Mouse (Mus musculus): ENCODE measurements at regions not wholly inside any gene's neighbourhood (a gene's known extent, or its start where the extent isn't known, plus 50 kb on each side); places are given as distances from the start of the nearest gene placed in this dataset.
A peak's percentile ranks its signal among the peaks of the same experiment; 100 is the strongest.

DNA sequence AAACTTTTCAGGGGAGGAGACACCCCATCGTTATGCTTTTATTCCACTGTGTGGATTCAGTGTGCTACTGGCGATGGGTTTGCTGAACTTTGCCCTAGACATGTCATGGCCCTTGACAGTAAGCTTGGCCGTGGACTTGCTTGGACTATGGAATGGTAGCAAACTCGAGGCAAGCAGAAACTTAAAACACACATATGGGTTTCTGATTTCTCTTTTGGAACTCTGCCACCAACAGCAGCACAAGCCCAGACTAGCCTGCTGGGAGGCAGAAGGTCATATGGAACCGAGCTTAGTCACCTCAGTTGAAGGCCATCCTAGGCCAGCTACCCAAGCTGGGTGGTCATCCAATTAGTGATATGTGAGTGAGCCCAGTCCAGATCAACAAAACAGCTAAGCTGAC lies 263.8 kb downstream of the Pik3r1 start:
- DNase-seq: peak in 1 of 2 experiments; percentile 36

DNA sequence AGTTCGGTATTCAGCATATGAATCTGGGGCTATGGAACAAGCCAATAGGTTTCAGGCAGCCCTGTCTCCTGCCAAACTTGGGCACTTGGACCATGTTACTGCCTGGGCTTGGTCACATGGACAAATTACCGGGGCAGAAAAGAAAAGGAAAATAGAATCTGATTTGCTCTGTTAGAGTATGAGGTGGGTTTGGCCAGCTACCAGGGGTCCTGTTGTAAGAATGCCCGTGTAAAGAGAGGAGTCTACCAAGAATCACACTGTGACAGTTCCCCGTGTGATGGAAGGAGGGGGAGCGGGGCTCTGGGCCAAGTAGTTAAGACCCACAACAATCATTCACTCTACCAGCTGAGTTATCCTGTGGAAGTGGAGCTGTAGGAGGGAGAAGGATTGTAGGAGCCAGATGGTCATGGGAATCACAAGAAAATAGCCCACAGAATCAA lies 266.2 kb downstream of the Pik3r1 start:
- no peak for DNase-seq

DNA sequence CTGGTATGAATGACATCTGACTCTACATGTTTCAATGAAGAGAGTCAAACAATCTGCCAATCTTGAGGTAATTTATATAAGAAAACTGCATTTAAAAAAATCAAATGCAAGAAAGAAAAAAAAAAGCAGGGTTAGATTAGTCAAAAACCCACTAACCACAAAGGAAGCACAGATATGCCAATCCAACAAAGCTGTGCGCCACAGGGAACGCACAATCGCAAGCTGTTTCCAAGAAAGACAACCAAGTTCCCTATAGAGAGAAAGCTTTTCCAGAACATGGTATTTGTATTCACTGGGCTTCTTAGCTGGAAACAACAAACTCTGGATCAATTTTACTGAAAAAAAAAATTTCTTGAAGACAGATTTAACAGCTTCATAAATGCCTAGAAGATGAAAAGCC lies 267.0 kb downstream of the Pik3r1 start:
- no peak for DNase-seq

DNA sequence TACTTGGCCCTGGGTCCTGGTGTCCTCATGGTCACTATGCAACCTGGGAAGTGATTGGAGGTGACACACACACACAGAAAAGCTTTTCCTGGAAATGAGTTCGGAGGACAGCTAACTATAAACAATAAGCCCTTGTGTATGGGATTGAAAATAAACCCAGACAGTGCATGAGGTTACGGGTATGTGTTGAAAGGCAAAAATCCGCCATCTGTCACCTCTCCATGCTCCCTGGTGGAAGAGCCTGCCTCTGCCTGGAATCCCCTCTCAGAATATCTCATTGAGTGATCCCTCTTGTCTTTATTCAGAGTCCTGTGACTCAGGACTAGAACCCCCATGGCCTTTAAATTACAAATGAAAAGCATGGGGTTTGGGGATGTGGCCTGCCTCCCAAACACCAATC lies 276.2 kb downstream of the Pik3r1 start:
- DNase-seq: no peak

DNA sequence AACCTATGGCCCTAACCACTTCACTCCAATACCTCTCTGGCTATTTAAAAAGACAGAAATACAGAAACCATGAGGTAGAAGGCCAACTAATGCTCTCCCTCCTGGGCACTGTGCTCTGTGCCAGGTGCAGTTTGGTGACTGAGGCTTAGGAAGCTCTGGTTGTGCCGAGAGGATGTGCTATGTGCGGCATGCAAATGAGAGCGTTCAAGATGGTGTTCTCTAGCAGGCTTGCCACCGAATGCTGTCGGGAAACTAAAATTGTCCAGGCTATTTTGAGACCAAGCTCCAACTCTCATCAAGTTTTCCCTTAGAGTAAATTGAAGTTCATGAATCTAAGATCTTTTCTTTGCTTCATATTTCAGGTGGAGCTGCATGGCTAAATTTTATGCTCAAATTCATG lies 277.1 kb downstream of the Pik3r1 start:
- DNase-seq: no peak

DNA sequence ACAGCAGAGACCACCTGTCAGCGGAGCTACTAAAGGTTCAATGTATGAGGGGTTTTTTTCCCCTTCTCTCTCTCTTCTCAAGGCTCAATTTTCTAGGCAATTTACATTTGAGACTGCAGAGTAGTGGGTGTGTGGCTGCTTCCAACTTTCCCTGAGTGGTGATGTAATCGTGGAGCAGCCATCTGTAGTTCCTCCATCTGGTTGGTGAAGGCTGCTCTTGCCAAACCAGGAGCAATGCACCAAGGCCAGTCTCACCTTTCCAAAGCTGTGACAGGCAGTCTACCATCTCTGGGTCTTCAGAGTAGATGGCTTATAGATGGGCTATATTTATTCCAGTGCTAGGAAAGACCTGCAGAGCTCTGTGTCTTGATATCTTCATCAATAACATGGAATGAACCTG lies 280.4 kb downstream of the Pik3r1 start:
- DNase-seq: no peak

DNA sequence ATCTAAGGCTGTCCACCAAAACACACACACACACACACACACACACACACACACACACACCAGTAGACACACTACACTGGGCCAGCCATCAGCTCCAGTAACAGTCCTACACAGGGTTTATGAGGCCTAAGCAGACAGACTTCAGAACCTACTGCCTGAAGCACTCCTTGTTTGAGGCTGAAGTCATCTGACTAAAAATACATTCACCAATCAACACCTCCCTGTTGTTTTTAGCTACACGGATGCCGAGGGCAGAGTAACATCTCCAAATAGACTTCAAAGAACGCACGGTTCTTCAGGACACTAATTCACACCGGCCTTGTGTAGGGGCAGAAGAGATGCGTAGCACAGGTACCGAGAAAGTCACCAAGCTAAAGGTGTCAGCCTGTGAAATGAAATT lies 282.2 kb downstream of the Pik3r1 start:
- no peak for DNase-seq

DNA sequence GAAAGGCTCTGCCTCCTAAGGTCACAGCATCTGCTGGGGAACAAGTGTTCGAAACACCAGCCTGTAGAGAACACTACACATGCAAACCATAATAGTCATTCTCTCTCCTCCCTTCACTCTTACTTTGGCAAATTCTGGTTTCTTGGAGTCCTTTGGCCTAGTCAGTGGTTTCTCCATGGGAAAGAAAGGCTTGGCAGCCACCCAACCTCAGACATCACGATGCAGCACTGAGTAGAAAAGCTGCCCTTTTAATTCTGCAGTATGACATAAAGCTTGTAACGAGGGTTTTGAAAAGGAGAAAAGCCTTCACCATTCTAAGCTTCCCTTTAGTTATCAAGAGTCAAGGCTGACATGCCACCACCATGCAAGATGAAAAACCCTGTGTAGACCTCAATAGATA lies 284.2 kb downstream of the Pik3r1 start:
- no peak for DNase-seq

DNA sequence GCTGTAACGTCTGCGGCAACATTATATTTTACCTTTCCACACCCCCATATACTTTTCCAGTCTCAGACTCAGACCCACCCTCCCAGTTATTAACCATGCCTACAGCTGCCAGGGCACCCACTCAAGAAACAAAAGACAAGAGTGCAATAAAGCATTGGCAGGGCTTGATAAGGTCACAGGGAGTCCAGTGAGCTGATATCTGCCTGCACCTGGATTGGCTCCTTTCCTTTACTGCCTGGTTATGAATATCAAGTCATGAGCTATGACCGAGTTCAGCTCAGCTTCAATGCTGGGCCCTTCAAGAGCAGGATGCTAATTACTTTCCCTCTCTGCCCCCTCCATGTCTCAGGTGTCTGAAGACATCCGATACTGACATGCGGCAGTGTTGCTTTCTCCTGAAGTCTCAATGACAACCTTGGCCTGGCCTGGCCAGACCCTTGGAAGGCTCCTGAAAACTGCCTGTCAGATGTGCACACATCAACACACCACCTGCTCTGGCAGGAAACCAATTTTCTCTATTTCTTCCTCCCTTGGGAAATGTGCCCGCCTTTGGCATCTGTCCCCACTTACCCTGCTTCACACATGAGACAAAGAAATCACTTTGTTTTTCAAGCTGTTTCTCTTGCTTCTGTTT lies 286.3 kb downstream of the Pik3r1 start:
- no peak for DNase-seq

DNA sequence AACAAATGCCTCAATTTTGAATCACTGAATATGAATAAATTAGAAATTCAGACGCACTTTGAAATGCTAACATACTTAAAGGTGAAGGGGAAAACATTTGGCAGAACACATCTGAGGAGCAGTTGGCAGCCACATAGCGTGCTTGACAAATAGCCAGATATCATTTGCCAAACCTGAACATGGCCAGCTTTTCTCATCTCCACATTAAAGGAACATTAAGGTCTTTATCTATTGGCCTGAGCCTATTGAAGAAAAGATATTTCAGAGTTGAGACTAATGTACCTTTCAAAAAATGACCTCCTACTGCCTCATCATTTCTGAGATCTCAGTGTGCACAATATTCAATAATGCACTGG lies 288.7 kb downstream of the Pik3r1 start:
- no peak for DNase-seq

DNA sequence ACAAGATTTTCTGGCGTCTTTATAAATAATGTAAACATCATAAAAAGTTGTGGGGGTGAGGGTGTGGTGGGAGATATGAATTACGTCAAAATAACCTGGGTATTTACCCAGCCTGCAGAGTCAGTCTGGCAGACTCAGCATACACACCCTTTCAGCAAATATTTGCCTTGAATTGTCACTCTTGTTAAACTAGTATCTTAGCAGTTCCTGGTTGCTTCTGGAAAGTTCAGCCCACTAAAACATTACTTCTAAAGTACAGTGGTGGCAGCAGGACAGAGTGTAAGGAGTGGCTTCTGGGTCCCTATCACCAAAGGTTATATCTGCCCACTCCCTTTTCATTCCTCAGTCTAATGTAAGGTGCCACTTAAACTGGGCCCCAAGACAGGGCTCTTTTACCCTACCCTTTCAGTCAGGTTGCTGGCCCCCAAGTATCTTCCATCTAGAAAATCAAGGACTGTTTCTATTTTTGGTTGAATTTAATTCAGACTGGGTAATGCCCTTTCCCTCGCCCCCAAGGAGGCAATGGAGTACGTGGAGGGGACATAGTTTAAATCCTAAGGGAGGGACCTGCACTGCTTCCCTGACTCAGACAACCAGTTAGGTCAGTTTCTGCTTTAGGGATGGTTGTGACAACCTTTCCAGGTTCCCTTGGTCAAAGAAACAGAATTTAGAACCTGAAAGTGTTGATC lies 289.3 kb downstream of the Pik3r1 start:
- no peak for DNase-seq

DNA sequence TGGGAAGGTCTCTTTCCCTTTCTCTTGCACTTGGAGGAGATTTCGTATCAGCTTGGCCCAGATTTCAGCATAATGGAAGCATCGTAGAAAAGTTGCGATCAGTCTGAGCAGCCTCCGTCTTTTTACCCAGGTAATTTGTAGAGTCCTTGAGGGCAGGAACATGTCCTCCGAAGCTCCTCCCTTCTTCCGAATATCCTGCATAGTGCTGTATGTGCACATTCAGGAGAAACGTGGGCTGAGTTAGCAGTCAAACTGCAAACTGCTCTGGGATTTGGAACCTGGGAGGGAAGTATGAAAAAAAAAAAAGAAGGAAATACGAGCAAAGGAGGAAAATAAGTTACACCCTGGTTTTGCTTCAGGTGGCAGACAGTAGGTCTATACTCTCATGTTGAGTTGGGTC lies 294.7 kb downstream of the Pik3r1 start:
- no peak for DNase-seq

DNA sequence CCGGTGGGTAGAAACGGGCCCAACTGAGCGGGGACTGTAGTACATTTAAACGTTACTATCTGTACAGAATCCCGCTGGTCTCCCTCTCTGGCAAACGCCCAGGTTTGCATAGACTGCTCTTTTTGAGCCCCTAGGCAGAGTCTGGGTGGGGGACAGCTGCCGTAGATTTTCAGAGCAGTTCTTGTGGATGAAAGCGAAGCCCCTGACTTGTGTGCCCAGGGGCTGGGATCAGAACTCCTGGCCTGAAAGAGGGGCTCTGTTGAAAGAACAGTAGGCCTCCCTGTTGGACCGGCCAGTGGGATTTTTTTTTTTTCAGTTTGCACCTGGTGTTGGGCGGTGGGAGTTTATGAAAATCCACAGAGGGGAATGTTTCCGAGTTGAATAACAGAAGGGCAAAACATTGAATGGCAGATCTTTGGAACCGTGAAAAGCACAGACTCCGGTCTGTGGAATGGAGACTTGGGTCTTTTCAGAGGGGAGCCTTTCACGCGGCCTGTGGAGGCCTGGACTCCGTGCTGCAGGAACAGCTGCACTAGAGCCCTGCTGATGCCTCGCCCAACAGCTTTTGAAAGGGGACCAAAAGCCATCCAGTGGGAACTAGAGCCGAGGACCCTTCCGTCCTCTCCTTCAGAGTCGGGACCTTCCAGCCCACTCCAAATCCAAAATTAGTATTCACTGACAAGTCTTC lies 297.3 kb downstream of the Pik3r1 start:
- DNase-seq: no peak

DNA sequence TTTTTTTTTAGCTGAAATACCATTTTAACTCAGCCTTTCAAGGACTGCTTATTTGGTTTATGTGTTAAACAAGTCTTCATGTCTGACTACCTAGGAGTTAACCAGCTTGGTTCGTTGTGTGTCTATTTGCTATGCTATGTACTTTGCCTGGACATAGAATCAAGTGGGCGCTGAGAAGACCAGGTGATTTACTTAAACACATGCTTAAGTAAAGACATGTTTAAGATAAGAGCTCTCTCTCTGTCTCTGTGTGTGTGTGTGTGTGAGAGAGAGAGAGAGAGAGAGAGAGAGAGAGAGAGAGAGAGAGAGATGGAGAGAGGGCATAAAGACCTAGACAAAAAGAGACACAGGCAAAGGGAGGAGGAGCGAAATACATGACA lies 302.3 kb downstream of the Pik3r1 start:
- no peak for DNase-seq

DNA sequence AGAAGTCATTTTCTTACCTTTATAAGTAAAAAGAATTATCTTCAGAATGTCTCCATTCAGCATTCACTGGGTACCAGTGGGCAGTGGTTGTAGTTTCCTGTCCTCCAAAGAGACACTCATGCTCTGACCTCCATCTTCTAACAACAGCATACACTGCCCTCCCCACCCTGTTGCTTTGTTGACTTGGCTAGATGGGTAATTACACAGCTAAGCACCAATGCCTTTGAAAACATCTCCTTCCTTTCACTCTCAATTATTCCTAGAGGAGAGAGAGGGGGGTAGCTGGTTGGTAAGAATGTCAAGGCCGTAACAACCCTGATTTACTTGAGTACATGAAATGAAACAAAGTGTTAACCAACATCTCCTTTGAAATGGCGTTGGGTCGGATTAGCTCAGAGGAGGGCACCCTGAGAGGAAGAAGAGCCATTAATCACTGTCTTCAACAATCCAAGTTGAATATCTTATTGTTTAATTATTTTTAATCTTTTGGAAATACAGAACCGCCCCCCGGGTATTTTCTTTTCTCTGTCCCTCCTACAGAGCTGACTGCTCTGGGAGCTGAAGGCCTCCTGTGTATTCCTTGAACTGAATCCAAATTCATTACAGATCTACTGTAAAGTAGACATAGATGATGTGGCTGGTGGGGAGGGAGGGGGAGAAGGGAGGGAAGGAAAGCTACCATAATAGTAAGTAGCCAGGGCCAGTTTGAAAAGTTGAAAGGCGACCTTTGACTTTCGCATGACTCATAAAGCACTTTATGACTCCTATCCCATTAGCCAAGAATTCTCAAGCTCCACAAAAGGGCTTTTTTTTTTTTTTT lies 302.9 kb downstream of the Pik3r1 start:
- no peak for DNase-seq

DNA sequence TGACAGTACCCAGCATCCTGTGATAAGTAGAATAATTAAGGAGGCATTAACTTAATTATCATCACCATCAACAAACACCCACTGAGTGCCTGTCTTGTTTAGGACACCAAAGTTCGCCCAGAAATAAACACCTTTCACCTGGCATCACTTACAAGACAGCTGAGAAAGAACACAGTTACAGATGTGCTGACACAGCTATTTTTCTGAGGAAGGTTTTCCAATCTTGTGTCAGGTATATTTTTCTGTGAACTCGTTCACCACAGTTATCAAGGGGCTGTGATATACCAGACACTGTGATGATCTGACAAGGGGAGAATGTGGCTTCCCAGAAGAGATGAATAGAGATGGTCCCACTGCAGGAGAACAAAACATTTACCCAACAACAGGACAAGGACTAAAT lies 311.1 kb downstream of the Pik3r1 start:
- no peak for DNase-seq

DNA sequence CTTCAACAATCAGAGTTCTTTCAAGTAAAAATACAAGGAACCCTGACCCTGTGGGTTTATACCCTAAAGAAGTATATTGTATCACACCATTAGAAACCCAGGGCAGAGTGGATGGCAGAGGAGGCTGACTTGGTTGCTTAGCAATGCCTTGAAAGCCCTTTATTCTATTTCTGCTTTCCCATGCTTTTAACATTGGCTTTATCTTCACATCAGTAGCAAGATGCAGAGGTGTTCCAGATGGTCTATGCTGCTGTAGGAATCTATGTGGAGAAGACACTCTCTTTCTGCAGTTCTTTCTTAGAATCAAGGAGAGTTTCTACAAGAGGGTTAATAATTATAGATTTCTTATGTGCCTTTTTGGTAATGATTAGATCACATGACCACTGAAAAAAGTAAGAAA lies 313.7 kb downstream of the Pik3r1 start:
- no peak for DNase-seq

DNA sequence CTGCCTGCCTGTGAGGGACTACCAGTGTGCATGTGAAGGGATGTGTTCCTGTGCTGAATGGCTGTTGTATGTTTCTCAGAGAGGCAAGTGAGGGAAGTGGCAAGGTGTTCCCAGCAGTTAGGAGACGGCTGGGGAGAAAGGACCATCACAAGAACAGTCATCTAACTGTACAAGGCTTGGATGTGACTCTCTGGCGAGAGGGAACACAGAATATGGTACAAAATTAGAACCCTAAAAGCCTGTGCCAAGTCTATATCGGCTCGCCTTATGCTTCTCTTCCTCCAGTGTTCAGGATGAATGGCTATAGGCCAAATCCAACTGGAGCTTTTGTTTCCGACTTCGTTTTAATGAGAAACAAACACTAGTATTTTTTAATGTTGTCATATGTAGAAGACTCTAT lies 317.5 kb downstream of the Pik3r1 start:
- no peak for DNase-seq

DNA sequence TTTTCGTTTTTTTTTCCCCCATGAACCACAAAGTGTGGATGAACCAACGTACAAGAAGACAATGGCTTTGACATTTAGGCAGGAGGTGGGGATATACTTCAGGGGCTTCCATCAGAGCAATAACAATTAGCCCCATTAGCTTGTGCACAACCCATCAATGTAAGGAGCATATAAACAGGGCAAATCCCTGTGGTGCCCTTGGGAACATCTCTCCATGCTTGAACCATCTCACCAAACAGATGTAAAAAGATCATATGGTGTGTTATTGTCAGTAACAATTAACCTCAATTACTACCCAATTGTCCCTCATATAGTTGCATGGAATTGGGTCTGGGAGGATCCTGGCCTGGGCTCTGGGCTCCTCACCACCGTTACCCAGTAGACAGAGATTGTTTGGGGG lies 328.5 kb downstream of the Pik3r1 start:
- no peak for DNase-seq

DNA sequence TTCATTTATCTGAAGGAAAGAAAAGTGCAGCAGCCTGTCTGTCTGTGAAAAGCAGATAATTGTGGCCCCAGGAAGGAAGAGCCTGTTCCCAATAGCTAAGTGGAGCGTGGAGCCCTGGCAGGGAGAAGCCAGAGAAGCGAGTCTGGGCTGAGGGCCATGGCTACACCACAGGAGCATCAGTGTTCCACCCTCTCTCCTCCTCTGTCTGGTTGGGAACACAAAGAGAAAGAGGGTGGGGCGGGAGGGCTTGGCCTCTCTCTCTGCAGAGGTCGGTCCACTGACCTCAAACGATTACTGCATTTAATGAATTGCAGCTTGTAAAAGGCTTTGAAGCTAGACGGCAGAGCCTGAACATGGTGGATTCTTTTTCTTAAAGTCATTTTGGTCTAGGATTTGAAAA lies 329.0 kb downstream of the Pik3r1 start:
- no peak for DNase-seq

DNA sequence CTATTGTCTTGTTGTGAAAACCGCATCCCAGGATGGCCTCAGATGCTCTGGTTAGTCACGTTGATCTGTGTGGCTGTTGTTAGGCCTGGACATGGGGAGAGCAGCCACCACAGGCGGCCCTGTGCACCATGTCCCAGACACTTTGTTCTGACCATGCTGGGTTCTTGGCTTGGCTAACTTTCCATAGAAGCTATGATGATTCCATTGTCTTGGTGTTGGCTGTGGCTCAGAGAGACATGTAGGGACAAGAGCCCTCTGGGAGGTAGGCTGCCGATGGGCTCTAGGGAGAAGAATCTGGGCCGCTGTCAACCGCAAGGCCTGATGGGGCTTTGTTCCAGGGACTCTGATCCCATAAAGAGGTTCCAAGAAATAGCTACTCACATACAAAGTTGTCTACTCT lies 334.9 kb downstream of the Pik3r1 start:
- no peak for DNase-seq

DNA sequence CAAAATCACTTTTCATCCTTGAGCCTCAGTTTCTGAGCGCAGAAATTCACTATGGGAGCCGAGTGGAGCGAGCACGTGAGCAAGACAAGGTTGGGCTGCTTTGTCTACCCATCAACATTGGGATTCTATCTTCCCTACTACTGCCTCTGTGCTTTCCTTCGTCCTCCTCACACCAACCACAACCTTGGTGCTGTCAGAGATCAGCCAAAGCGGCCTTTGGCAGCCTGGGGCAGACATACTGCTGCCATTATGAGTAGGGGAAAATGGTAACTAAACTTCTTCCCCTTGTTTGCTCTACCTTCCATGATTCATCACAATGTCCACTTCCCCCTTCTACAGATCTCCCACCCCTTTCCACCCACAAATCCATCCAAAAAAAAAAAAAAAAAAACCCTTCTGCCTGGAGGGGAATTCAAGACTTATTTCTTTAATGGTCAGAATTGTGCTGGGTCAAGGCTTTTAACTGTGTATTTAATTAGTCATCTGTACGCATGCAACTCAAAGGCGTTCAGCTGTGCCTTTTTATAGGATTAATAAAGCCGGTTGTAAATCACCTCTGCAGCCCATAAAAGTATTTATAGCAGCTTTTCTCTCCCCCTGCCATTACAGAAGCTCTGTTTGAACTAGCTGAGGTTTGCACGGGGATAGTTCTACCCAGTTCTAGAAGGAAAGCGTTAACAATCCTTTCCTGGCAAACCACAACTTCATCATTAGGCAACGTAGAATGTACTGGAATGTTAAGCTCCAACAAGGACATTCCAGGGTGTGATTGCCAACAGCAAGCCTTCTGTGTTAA lies 340.4 kb downstream of the Pik3r1 start:
- no peak for DNase-seq

DNA sequence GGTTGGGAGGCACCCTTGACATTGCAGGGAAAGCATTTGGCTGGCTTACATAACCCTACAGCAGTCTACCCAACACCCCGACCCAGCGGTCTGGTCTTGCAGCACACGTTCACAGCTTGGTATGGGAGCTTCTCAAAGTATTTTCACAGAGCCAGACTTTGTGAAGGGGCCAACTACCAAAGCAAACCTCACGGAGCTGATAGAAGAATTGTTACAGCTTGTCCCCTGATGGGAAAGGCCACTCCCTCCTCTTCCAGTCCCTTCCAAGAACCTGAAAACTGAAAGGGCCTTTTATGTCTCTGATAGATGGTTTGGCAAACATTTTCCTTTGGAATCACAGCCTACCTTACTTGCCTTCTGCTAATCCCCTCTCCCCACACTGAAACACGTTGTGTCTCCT lies 341.6 kb downstream of the Pik3r1 start:
- no peak for DNase-seq
